Mouse (Mus musculus) midbrain, embryonic 11.5 days (tissue): ENCODE results near the gene Arhgap10. TPM values are rescaled to one million over a fixed set of nuclear protein-coding genes. Genes with fewer than 3 reads are reported as not detected.

ENCODE experiments used
- ATAC-seq: fragments of 200-750 bp; cut with Nextera tagmentation; 2 replicates; pipeline ENCODE4 v1.8.0; 2017; ENCODE audit warnings: moderate TSS enrichment, moderate library complexity; ENCODE audit not compliant: low FRiP score
- DNase-seq: peaks from one replicate; pipeline ENCODE4 v3.0.0; 2015; ENCODE audit warnings: low spot score; ENCODE audit errors: missing footprints
- H3K27ac ChIP-seq: fragments of 300-500 bp; sonication (generic); 2 replicates; pipeline ENCODE4 v1.5.1; 2014; ENCODE audit warnings: low read depth, low read length
- H3K27me3 ChIP-seq: fragments of 300-500 bp; sonication (generic); 2 replicates; pipeline ENCODE4 v1.6.1; 2014; ENCODE audit warnings: mild to moderate bottlenecking, low read length, moderate library complexity, mixed read lengths; ENCODE audit not compliant: control insufficient read depth, insufficient read depth
- H3K36me3 ChIP-seq: fragments of 300-500 bp; sonication (generic); 2 replicates; pipeline ENCODE4 v1.6.1; 2014; ENCODE audit warnings: mild to moderate bottlenecking, low read length, moderate library complexity, mixed read lengths; ENCODE audit not compliant: control insufficient read depth, insufficient read depth
- H3K4me1 ChIP-seq: fragments of 300-500 bp; sonication (generic); 2 replicates; pipeline ENCODE4 v1.6.1; 2014; ENCODE audit warnings: low read length; ENCODE audit not compliant: control insufficient read depth, insufficient read depth
- H3K4me2 ChIP-seq: fragments of 300-500 bp; sonication (generic); 2 replicates; pipeline ENCODE4 v1.6.1; 2014; ENCODE audit warnings: mild to moderate bottlenecking, moderate library complexity
- H3K4me3 ChIP-seq: fragments of 300-500 bp; sonication (generic); 2 replicates; pipeline ENCODE4 v1.5.1; 2014; ENCODE audit warnings: low read depth, low read length
- H3K9ac ChIP-seq: fragments of 300-500 bp; sonication (generic); 2 replicates; pipeline ENCODE4 v1.6.1; 2014; ENCODE audit warnings: low read length
- H3K9me3 ChIP-seq: fragments of 300-500 bp; sonication (generic); 2 replicates; pipeline ENCODE4 v1.6.1; 2016; ENCODE audit warnings: low read length; ENCODE audit not compliant: control insufficient read depth
- WGBS: fragments of 180-500 bp; shearing (Covaris S2); extraction: QIAGEN DNeasy Blood & Tissue Kit; methylation state at CpG from one replicate; pipeline ENCODE4 v1.1.7; 2014; 5-methylcytosine and 5-hydroxymethylcytosine counted together
- polyA plus RNA-seq: library from polyadenylated mRNA; unstranded; fragments of >200 nt; fragmentation: Nextera tagmentation; extraction: Ambion mirVana; gene quantifications from 2 replicates; pipeline ENCODE4 v1.2.1, GENCODE M21; 2014

The Arhgap10 gene
- polyA plus RNA-seq, 1 experiment from 2014 or later: 12.1 TPM

- no peak for ATAC-seq
- no peaks in the 10 kb centered on the region for H3K4me1 ChIP-seq
- H3K4me2 ChIP-seq: no peak overlapping the region
- H3K9me3 ChIP-seq: no peaks in the 10 kb centered on the region
- no peaks in the 10 kb centered on the region for H3K27me3 ChIP-seq
- no peak overlapping the region for H3K9ac ChIP-seq
- H3K36me3 ChIP-seq: no peaks in the 10 kb centered on the region
- no peak for DNase-seq
- no peak overlapping the region for H3K27ac ChIP-seq
- H3K4me3 ChIP-seq: no peak overlapping the region
- WGBS: 96% methylated on average over 2 of the region's 2 CpGs
Measured at GRCm38 (mm10) chr8:77460363-77460762, 57.4 kb downstream of the Arhgap10 start.

GRCm38 (mm10) chr8:77459696-77460095 lies 58.1 kb downstream of the Arhgap10 start:
- Histone ChIP-seq H3K27me3 (no peaks in the 10 kb centered on the region), H3K4me3 (no peak overlapping the region), H3K27ac (no peak overlapping the region), H3K4me1 (no peaks in the 10 kb centered on the region), H3K4me2 (no peak overlapping the region), H3K9ac (no peak overlapping the region), H3K36me3 (no peaks in the 10 kb centered on the region), H3K9me3 (no peaks in the 10 kb centered on the region)
- 67% methylated on average over 7 of the region's 7 CpGs for WGBS
- no peak for ATAC-seq
- no peak for DNase-seq

GRCm38 (mm10) chr8:77458575-77458974 lies 59.2 kb downstream of the Arhgap10 start:
- Histone ChIP-seq H3K4me1 (no peaks in the 10 kb centered on the region), H3K27ac (no peak overlapping the region), H3K36me3 (no peaks in the 10 kb centered on the region), H3K4me2 (no peak overlapping the region), H3K9me3 (no peaks in the 10 kb centered on the region), H3K27me3 (no peaks in the 10 kb centered on the region), H3K9ac (no peak overlapping the region), H3K4me3 (no peak overlapping the region)
- WGBS: 89% methylated on average over 4 of the region's 4 CpGs
- no peak for DNase-seq
- no peak for ATAC-seq

GRCm38 (mm10) chr8:77456263-77456662 lies 61.5 kb downstream of the Arhgap10 start:
- Histone ChIP-seq H3K4me1 (no peaks in the 10 kb centered on the region), H3K4me3 (no peak overlapping the region), H3K4me2 (no peak overlapping the region), H3K9me3 (no peaks in the 10 kb centered on the region), H3K9ac (no peak overlapping the region), H3K27me3 (no peaks in the 10 kb centered on the region), H3K27ac (no peak overlapping the region), H3K36me3 (no peaks in the 10 kb centered on the region)
- 92% methylated on average over 6 of the region's 6 CpGs for WGBS
- no peak for DNase-seq
- ATAC-seq: no peak

GRCm38 (mm10) chr8:77453836-77454235 lies 63.9 kb downstream of the Arhgap10 start:
- WGBS: 87% methylated on average over 9 of the region's 9 CpGs
- H3K4me2 ChIP-seq: no peak overlapping the region
- no peak for ATAC-seq

GRCm38 (mm10) chr8:77451466-77452382 lies 66.0 kb downstream of the Arhgap10 start:
- DNase-seq: no peak
- H3K27me3 ChIP-seq: no peaks in the 10 kb centered on the region
- no peak overlapping the region for H3K9ac ChIP-seq
- no peak overlapping the region for H3K4me3 ChIP-seq
- no peak for ATAC-seq
- no peak overlapping the region for H3K27ac ChIP-seq
- WGBS: 92% methylated on average over 21 of the region's 21 CpGs
- no peak overlapping the region for H3K4me2 ChIP-seq
- no peaks in the 10 kb centered on the region for H3K9me3 ChIP-seq
- no peaks in the 10 kb centered on the region for H3K4me1 ChIP-seq
- no peaks in the 10 kb centered on the region for H3K36me3 ChIP-seq

More at GRCm38 (mm10) chr8:77453836-77454235, 63.9 kb downstream of the Arhgap10 start:
- DNase-seq: no peak
- no peaks in the 10 kb centered on the region for H3K9me3 ChIP-seq
- no peak overlapping the region for H3K27ac ChIP-seq
- no peak overlapping the region for H3K9ac ChIP-seq
- H3K27me3 ChIP-seq: no peaks in the 10 kb centered on the region
- H3K4me1 ChIP-seq: no peaks in the 10 kb centered on the region
- H3K36me3 ChIP-seq: no peaks in the 10 kb centered on the region
- H3K4me3 ChIP-seq: no peak overlapping the region

GRCm38 (mm10) chr8:77451052-77451451 lies 66.7 kb downstream of the Arhgap10 start:
- H3K4me1 ChIP-seq: no peaks in the 10 kb centered on the region
- no peak overlapping the region for H3K27ac ChIP-seq
- no peak overlapping the region for H3K9ac ChIP-seq
- no peak overlapping the region for H3K4me3 ChIP-seq
- DNase-seq (no peak), ATAC-seq (no peak)
- no peaks in the 10 kb centered on the region for H3K9me3 ChIP-seq
- WGBS: 92% methylated on average over 5 of the region's 5 CpGs
- H3K36me3 ChIP-seq: no peaks in the 10 kb centered on the region
- no peak overlapping the region for H3K4me2 ChIP-seq
- no peaks in the 10 kb centered on the region for H3K27me3 ChIP-seq

GRCm38 (mm10) chr8:77446294-77446693 lies 71.5 kb downstream of the Arhgap10 start:
- WGBS: 93% methylated on average over 12 of the region's 12 CpGs
- no peaks in the 10 kb centered on the region for H3K36me3 ChIP-seq
- H3K9ac ChIP-seq: no peak overlapping the region
- ATAC-seq (no peak), DNase-seq (no peak)
- H3K27ac ChIP-seq: no peak overlapping the region
- H3K4me3 ChIP-seq: no peak overlapping the region
- H3K27me3 ChIP-seq: no peaks in the 10 kb centered on the region
- H3K9me3 ChIP-seq: no peaks in the 10 kb centered on the region
- no peak overlapping the region for H3K4me2 ChIP-seq
- H3K4me1 ChIP-seq: no peaks in the 10 kb centered on the region

- ATAC-seq: no peak
- no peaks in the 10 kb centered on the region for H3K36me3 ChIP-seq
- no peaks in the 10 kb centered on the region for H3K27me3 ChIP-seq
- no peak overlapping the region for H3K27ac ChIP-seq
- WGBS: 71% methylated on average over 3 of the region's 3 CpGs
- no peaks in the 10 kb centered on the region for H3K9me3 ChIP-seq
- H3K9ac ChIP-seq: no peak overlapping the region
- H3K4me3 ChIP-seq: no peak overlapping the region
- no peak for DNase-seq
- no peak overlapping the region for H3K4me2 ChIP-seq
- H3K4me1 ChIP-seq: no peaks in the 10 kb centered on the region
Measured at GRCm38 (mm10) chr8:77445642-77446041, 72.1 kb downstream of the Arhgap10 start.
